Mouse (Mus musculus): ENCODE data around the gene Myh9. TPM values are rescaled to one million over a fixed set of nuclear protein-coding genes. Genes with fewer than 3 reads are reported as not detected.
A peak's percentile ranks its signal among the peaks of the same experiment; 100 is the strongest.

The Myh9 gene
- polyA plus RNA-seq, 1 experiment from 2014 or later = 77.1 TPM

- H3K27me3 ChIP-seq (ENCODE audit: control insufficient read depth, insufficient read depth, low read length) = no peaks in the 10 kb centered on the region
- H3K9ac ChIP-seq (replicated peaks; ENCODE audit: low read depth, low read length) = no peak overlapping the region
- no peak overlapping the region for H3K4me2 ChIP-seq (replicated peaks; ENCODE audit: low read depth, low read length)
- H3K4me3 ChIP-seq (ENCODE audit: low read depth, low read length) = no peak overlapping the region
- WGBS = 64% methylated on average over 2 of the region's 2 CpGs
- H3K27ac ChIP-seq (ENCODE audit: low read length) = peak overlapping the region; percentile 53; the same call in 1 of the 2 replicates
- H3K36me3 ChIP-seq (ENCODE audit: control insufficient read depth, insufficient read depth, low read length) = peaks cover 18% of the 10 kb centered on the region
- H3K4me1 ChIP-seq (ENCODE audit: control insufficient read depth, insufficient read depth, low read length) = peaks cover 76% of the 10 kb centered on the region
- no peaks in the 10 kb centered on the region for H3K9me3 ChIP-seq (ENCODE audit: control insufficient read depth, low read depth, low read length)
- ATAC-seq (ENCODE audit: insufficient number of reproducible peaks, insufficient read depth, low FRiP score, low read depth) = no peak
Measured at GRCm38 (mm10) chr15:77831138-77831579, 10.8 kb downstream of the Myh9 start.

DNA sequence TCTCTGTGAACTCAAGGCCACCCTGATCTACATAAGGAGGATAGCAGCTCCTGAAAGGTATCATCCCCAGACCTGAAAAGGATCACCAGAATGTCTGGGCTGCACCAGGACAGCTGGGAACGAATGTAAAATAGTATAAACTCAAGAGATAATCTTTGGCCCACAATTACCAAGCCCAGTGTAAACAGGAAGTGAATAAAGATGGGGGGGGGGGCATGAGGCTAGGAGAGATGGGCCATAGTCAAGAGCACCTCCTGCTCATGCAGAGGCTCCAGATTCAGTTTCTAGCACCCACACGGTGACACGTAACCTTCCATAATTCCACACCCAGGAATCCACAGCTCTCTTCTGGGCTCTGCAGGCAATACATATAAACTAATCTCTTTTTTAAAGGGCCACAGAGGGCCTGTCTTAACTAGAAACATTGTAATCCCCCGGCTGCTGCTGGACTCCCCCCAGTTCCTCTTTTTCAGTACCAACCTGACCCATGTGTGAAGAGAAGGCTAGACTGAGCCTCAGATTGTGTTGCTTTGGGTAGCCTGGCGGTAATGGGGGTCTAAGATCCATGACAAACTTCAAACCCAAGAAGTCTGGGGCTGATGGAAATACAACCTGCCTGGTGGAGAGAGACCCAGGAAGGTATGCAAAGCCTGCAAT is 11.4 kb downstream of the Myh9 start:
- Histone ChIP-seq H3K4me3 (ENCODE audit: low read depth, low read length) (no peak overlapping the region), H3K9me3 (ENCODE audit: control insufficient read depth, low read depth, low read length) (no peaks in the 10 kb centered on the region), H3K36me3 (ENCODE audit: control insufficient read depth, insufficient read depth, low read length) (peaks cover 18% of the 10 kb centered on the region), H3K4me2 (replicated peaks; ENCODE audit: low read depth, low read length) (no peak overlapping the region), H3K9ac (replicated peaks; ENCODE audit: low read depth, low read length) (no peak overlapping the region), H3K27me3 (ENCODE audit: control insufficient read depth, insufficient read depth, low read length) (no peaks in the 10 kb centered on the region), H3K4me1 (ENCODE audit: control insufficient read depth, insufficient read depth, low read length) (peaks cover 70% of the 10 kb centered on the region), H3K27ac (ENCODE audit: low read length) (peak overlapping the region; percentile 53; the same call in 1 of the 2 replicates)
- WGBS = 74% methylated on average over 5 of the region's 5 CpGs
- ATAC-seq (ENCODE audit: insufficient number of reproducible peaks, insufficient read depth, low FRiP score, low read depth) = no peak

DNA sequence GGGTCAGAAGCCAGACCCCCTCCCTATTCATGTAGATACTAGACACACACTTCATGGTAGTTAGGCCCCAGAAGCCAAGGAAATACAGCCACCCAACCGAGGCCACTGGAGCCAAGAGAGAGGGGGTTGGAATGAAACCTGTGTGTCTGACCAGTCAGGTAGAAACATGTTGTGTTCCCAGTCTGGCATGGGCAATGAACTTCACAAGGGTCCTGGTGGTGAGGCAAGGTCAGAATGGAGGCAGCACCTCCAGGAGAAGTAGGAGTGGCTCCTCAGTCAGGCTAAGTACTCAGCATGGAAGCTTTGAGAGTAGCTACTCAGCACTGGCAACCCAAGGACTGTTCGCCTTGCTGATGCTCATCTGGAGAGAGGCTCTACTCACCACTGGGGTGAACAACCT is 12.4 kb downstream of the Myh9 start:
- no peaks in the 10 kb centered on the region for H3K9me3 ChIP-seq (ENCODE audit: control insufficient read depth, low read depth, low read length)
- no peak overlapping the region for H3K4me3 ChIP-seq (ENCODE audit: low read depth, low read length)
- no peaks in the 10 kb centered on the region for H3K27me3 ChIP-seq (ENCODE audit: control insufficient read depth, insufficient read depth, low read length)
- H3K36me3 ChIP-seq (ENCODE audit: control insufficient read depth, insufficient read depth, low read length) = peaks cover 18% of the 10 kb centered on the region
- ATAC-seq (ENCODE audit: insufficient number of reproducible peaks, insufficient read depth, low FRiP score, low read depth) = no peak
- WGBS = 79% methylated on average over 2 of the region's 2 CpGs
- H3K9ac ChIP-seq (replicated peaks; ENCODE audit: low read depth, low read length) = no peak overlapping the region
- H3K27ac ChIP-seq (ENCODE audit: low read length) = no peak overlapping the region; the same call in 1 of the 2 replicates
- peaks cover 63% of the 10 kb centered on the region for H3K4me1 ChIP-seq (ENCODE audit: control insufficient read depth, insufficient read depth, low read length)
- H3K4me2 ChIP-seq (replicated peaks; ENCODE audit: low read depth, low read length) = no peak overlapping the region

- Histone ChIP-seq H3K4me2 (replicated peaks; ENCODE audit: low read depth, low read length) (no peak overlapping the region), H3K27ac (ENCODE audit: low read length) (no peak overlapping the region; the same call in 1 of the 2 replicates), H3K4me1 (ENCODE audit: control insufficient read depth, insufficient read depth, low read length) (peaks cover 58% of the 10 kb centered on the region), H3K9ac (replicated peaks; ENCODE audit: low read depth, low read length) (no peak overlapping the region), H3K9me3 (ENCODE audit: control insufficient read depth, low read depth, low read length) (no peaks in the 10 kb centered on the region), H3K27me3 (ENCODE audit: control insufficient read depth, insufficient read depth, low read length) (no peaks in the 10 kb centered on the region), H3K36me3 (ENCODE audit: control insufficient read depth, insufficient read depth, low read length) (peaks cover 18% of the 10 kb centered on the region), H3K4me3 (ENCODE audit: low read depth, low read length) (no peak overlapping the region)
- WGBS = 94% methylated on average over 6 of the region's 6 CpGs
- no peak for ATAC-seq (ENCODE audit: insufficient number of reproducible peaks, insufficient read depth, low FRiP score, low read depth)
Measured at GRCm38 (mm10) chr15:77828910-77829309, 13.1 kb downstream of the Myh9 start.

DNA sequence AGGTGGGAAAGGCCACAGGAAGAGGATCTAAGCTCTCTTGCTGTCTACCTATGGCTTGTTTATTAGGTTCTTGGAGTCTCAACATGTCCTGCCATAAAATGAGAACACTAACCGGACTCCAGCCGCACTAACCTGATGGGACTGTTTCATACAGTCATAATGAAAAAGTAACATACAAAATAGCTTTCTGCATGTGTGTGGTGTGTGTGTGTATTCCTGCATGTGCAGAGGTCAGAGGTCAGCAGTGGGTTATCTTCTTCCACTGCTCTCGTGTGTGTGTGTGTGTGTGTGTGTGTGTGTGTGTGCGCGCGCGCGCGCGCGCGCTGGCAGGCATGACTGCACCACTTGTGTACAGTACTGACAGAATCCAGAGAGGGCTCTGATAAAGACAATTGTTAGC is 13.7 kb downstream of the Myh9 start:
- no peak overlapping the region for H3K9ac ChIP-seq (replicated peaks; ENCODE audit: low read depth, low read length)
- H3K4me2 ChIP-seq (replicated peaks; ENCODE audit: low read depth, low read length) = no peak overlapping the region
- no peaks in the 10 kb centered on the region for H3K27me3 ChIP-seq (ENCODE audit: control insufficient read depth, insufficient read depth, low read length)
- 82% methylated on average over 12 of the region's 12 CpGs for WGBS
- H3K4me3 ChIP-seq (ENCODE audit: low read depth, low read length) = no peak overlapping the region
- peaks cover 18% of the 10 kb centered on the region for H3K36me3 ChIP-seq (ENCODE audit: control insufficient read depth, insufficient read depth, low read length)
- no peak for ATAC-seq (ENCODE audit: insufficient number of reproducible peaks, insufficient read depth, low FRiP score, low read depth)
- peak overlapping the region; percentile 72; the same call in 1 of the 2 replicates for H3K27ac ChIP-seq (ENCODE audit: low read length)
- peaks cover 59% of the 10 kb centered on the region for H3K4me1 ChIP-seq (ENCODE audit: control insufficient read depth, insufficient read depth, low read length)
- H3K9me3 ChIP-seq (ENCODE audit: control insufficient read depth, low read depth, low read length) = no peaks in the 10 kb centered on the region

DNA sequence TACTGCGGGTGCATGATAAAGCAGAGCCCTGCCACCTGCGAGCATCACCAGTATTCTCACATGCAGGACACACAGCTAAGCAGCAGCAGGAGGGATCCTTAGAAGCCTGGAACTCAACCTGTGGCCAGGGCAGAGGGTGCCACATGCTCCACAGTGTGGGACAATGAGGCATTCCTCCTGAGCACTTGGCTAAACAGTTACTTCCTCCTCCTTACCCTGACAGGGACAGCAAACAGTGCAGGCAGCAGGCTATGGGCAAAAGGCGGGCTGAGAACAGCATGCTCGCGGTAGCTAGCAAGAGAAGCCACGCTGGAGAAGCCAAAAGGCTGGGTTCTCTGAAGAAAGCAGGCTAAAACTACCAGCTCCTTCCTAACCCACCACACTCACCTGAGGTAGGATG is 14.2 kb downstream of the Myh9 start:
- ATAC-seq (ENCODE audit: insufficient number of reproducible peaks, insufficient read depth, low FRiP score, low read depth) = no peak
- Histone ChIP-seq H3K4me3 (ENCODE audit: low read depth, low read length) (no peak overlapping the region), H3K9me3 (ENCODE audit: control insufficient read depth, low read depth, low read length) (no peaks in the 10 kb centered on the region), H3K27me3 (ENCODE audit: control insufficient read depth, insufficient read depth, low read length) (no peaks in the 10 kb centered on the region), H3K36me3 (ENCODE audit: control insufficient read depth, insufficient read depth, low read length) (peaks cover 18% of the 10 kb centered on the region), H3K4me1 (ENCODE audit: control insufficient read depth, insufficient read depth, low read length) (peaks cover 59% of the 10 kb centered on the region), H3K27ac (ENCODE audit: low read length) (peak overlapping the region; percentile 72; the same call in 1 of the 2 replicates), H3K4me2 (replicated peaks; ENCODE audit: low read depth, low read length) (no peak overlapping the region), H3K9ac (replicated peaks; ENCODE audit: low read depth, low read length) (no peak overlapping the region)
- WGBS = 17% methylated on average over 6 of the region's 6 CpGs

DNA sequence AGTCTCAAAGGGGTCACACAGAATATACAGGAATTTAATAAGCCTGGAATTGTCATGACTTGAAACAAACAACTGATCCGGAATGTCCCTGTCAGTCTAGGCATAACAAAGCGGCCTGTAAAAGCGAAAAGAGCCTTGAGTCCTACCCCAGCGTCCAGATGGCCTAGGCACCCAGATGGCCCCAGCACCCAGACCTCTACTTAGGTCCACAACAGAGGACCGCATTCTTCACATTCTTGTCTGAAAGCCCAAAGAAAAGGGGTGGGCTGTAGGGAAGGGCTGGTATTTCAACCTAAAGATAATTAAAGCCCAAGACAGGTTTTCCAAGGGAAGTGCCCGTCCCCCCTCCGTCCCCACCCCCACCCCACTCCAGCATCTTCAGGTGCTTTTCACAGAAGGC is 14.6 kb downstream of the Myh9 start:
- Histone ChIP-seq H3K27ac (ENCODE audit: low read length) (peak overlapping the region; percentile 72; the same call in 1 of the 2 replicates), H3K27me3 (ENCODE audit: control insufficient read depth, insufficient read depth, low read length) (no peaks in the 10 kb centered on the region), H3K9me3 (ENCODE audit: control insufficient read depth, low read depth, low read length) (no peaks in the 10 kb centered on the region), H3K9ac (replicated peaks; ENCODE audit: low read depth, low read length) (no peak overlapping the region), H3K4me3 (ENCODE audit: low read depth, low read length) (no peak overlapping the region), H3K4me2 (replicated peaks; ENCODE audit: low read depth, low read length) (no peak overlapping the region), H3K36me3 (ENCODE audit: control insufficient read depth, insufficient read depth, low read length) (peaks cover 15% of the 10 kb centered on the region), H3K4me1 (ENCODE audit: control insufficient read depth, insufficient read depth, low read length) (peaks cover 60% of the 10 kb centered on the region)
- no peak for ATAC-seq (ENCODE audit: insufficient number of reproducible peaks, insufficient read depth, low FRiP score, low read depth)
- WGBS = 22% methylated on average over 7 of the region's 7 CpGs

- Histone ChIP-seq H3K27ac (ENCODE audit: low read length) (no peak overlapping the region), H3K9me3 (ENCODE audit: control insufficient read depth, low read depth, low read length) (no peaks in the 10 kb centered on the region), H3K27me3 (ENCODE audit: control insufficient read depth, insufficient read depth, low read length) (no peaks in the 10 kb centered on the region), H3K36me3 (ENCODE audit: control insufficient read depth, insufficient read depth, low read length) (peaks cover 8% of the 10 kb centered on the region), H3K9ac (replicated peaks; ENCODE audit: low read depth, low read length) (no peak overlapping the region), H3K4me3 (ENCODE audit: low read depth, low read length) (no peak overlapping the region), H3K4me2 (replicated peaks; ENCODE audit: low read depth, low read length) (no peak overlapping the region), H3K4me1 (ENCODE audit: control insufficient read depth, insufficient read depth, low read length) (peaks cover 60% of the 10 kb centered on the region)
- ATAC-seq (ENCODE audit: insufficient number of reproducible peaks, insufficient read depth, low FRiP score, low read depth) = no peak
- 96% methylated on average over 1 of the region's 1 CpGs for WGBS
Measured at GRCm38 (mm10) chr15:77825382-77825781, 16.6 kb downstream of the Myh9 start.

GRCm38 (mm10) chr15:77824321-77824720 is 17.7 kb downstream of the Myh9 start:
- no peak overlapping the region for H3K4me2 ChIP-seq (replicated peaks; ENCODE audit: low read depth, low read length)
- ATAC-seq (ENCODE audit: insufficient number of reproducible peaks, insufficient read depth, low FRiP score, low read depth) = no peak
- H3K9me3 ChIP-seq (ENCODE audit: control insufficient read depth, low read depth, low read length) = no peaks in the 10 kb centered on the region
- 85% methylated on average over 1 of the region's 1 CpGs for WGBS
- H3K4me1 ChIP-seq (ENCODE audit: control insufficient read depth, insufficient read depth, low read length) = peaks cover 61% of the 10 kb centered on the region
- H3K9ac ChIP-seq (replicated peaks; ENCODE audit: low read depth, low read length) = no peak overlapping the region
- H3K4me3 ChIP-seq (ENCODE audit: low read depth, low read length) = no peak overlapping the region
- no peak overlapping the region for H3K27ac ChIP-seq (ENCODE audit: low read length)
- H3K36me3 ChIP-seq (ENCODE audit: control insufficient read depth, insufficient read depth, low read length) = peaks cover 2% of the 10 kb centered on the region
- no peaks in the 10 kb centered on the region for H3K27me3 ChIP-seq (ENCODE audit: control insufficient read depth, insufficient read depth, low read length)
